Mouse (Mus musculus) ovary, postnatal 36 days (tissue): ENCODE measurements at regions not wholly inside any gene's neighbourhood (a gene's known extent, or its start where the extent isn't known, plus 50 kb on each side); places are given as distances from the start of the nearest gene placed in this dataset.

ENCODE experiments used
- DNase-seq: peaks from one replicate; pipeline ENCODE4 v3.0.0; 2022; ENCODE audit warnings: low spot score, mixed read lengths

DNA sequence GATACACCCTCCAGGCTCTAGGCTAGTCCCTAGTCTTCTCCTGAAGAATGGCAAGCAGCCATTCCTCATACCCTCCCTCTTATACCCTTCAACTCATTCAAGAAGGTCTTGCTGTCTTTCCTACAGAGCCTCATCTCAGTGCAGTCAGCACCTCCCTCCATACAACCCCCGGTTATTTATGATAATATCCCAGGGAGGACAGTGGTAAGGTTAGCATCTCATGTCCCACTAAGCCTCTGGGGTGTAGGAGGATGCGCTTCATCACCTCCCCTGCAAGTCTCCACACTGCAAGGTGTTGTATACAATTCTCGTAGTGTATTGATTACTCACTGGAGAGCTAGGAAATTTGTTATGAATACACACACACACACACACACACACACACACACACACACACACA, 80.2 kb upstream of the Shisa6 start:
- no peak for DNase-seq

DNA sequence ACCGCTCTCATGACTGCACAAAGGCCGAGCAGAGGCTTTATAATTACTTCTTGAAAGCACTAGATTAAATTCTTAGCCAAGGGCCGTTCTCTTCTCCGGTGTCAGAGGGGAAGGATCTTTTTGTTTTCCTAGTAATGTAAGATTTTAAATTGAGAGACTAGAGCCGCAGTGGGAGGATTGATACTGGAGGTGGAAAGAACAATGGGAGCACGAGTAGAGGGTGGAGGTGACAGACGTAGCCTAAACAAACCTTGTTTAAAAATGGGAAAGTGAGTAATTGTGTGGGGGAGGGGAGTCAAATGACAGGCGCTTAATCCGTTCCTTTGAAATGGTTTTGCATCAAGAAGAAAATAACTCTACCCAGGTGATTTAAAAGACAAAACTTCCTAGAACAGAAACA, 80.9 kb upstream of the Shisa6 start:
- no peak for DNase-seq

DNA sequence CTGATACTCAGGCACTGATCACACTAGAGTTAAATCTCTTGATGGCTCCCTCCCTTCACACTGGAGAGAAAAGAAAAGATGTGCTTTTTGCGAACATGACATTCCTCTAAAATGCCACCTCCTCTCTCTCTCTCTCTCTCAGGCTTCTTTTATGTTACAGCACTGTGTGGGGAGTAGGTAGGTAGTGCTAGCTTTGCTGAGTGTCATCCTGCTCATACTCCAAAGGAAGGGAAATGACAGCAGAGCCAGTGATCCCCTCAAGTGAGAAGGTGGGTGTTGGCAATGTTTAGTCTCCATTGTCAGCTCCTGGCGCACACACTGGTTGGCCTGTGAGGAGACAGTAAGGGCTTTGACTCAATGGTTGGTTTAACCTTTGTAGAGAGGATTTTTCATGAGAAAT, 84.0 kb upstream of the Shisa6 start:
- DNase-seq = no peak

DNA sequence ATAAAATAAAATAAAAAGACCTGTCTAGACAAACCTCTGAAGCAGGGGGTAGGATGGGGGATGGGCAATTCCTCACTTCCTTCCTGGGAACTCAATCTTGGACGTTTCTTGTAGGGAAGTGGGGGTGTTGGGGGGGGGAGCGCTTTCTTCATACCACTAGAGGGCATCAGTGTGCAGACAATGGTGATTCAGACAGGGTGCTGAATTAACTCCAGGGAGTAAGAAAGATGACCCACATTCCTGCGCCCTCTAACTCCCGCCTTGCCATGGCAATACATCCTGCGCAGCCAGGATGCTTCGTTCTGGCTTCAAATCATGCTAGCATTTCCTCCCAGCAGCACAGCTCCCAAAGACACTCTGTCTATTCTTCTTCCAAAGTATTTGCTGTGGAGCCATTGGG, 87.4 kb upstream of the Shisa6 start:
- DNase-seq = peak; percentile 10

DNA sequence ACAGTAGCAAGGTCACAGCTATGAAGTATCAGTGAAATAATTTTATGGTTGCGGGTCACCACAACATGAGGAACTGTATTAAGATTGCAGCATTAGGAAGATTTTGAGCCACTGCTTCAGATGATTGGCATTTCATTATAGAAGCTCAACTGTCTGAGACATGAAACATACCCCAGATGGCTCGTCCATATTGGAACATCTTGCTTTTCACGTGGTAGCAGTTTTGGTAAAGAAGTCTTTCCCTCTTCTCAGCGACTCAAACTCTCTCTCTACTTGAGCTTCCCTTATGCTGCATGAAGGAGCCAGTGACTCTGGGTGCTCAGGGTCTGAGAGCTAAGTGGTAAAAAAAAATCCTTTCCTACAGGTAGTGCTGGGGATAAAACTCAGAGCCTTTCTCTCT, 99.7 kb upstream of the Shisa6 start:
- no peak for DNase-seq

DNA sequence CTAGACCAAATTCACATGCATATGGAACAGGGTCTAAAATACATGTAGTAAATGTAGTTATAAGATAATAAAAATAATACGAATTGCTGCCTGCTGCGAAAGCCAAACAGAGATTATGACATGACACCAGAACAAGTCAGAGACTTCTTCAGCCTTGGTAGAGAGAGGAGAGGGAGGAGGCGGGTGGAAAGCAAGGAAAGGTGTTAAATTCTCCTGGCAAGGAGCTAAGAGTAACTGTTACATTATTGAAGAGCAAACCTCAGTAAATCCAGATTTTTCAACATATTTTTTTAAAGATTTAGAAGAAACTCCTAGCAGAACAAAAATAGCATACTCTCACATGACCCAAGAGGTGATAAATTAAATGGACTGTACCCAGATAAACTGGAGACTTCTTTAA, 131.0 kb upstream of the Shisa6 start:
- DNase-seq = no peak

DNA sequence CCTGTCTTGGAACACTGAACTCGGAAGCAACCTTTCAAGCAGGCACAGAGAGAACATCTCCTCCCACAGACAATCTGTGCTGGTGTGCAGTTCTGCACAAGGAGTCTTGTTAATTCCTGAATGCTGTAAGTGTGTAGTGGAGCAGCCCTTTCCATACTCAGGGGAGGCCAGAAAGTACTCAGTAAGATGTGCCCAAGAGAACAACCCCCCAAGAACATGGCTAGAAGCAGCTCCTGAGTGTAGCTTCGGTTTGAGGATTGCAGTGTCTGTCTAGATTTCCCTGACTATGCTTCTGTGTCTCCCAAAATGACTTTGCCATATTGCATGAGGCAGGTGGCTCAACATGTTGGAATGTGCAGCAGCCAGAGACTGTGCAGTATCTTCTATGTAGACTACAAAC, 148.8 kb upstream of the Shisa6 start:
- DNase-seq = no peak

DNA sequence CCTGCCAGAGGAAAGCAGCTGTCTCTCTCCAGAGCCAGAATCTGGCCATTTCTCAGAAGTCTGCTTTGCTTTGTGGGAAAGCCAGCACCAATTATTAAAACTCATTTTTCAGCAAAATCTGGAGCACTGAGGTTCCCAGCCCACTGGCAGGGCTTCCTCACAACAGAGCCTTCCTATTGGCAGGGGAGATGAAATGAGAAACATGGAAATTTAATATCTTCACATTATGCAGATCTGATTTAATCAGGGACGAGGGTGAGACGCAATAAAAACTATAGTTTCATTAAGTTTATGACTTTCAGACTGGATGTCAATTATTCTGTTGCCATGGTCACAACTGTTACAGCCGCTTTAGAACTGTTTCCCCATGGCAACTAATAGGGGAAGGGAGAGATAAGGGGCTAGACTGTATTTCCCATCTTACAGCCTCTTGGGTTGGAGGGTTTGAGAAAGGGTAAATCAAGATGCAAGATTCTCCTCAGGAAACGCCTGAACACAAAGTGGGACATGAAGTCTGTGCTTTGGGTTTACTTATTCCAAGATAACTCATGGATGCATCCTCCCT, 154.4 kb upstream of the Shisa6 start:
- DNase-seq = no peak

DNA sequence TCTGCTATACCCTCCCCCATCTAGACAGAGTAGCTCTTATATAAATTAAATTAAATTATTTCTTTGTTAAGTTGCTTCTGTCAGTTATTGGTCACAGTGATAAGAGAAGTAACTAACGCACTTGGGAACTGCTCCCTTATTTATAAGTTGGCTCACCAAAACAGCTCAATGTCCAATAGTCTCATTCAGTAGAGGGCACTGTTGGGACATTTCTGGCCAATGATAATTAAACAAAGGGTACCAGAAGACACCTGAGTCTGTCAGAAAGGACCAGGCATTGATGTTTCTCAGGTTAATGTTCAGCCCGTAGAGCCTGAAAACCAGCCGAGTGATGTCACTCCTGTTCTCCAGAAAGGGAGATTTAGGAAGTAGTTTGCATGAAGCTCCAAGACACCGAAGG, 156.1 kb upstream of the Shisa6 start:
- DNase-seq = no peak

DNA sequence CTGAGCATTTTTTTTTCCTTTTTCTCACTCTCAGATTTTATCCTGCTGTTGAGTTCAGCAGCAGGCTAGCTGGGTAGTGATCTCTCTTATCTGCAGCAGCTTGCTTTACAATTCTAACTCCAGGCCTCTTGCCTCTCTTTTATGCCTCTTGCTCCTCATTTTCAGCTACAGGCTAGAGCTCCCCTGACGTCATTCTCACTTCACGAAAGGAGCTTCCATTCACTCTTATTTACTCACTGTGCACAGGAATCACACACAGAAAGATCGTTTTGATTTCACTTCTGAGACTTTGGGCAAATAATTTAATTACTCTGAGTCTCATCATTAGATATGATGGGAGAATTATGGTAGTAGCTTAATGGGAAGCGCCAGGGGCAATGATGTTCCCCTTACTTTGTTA, 158.4 kb upstream of the Shisa6 start:
- no peak for DNase-seq

DNA sequence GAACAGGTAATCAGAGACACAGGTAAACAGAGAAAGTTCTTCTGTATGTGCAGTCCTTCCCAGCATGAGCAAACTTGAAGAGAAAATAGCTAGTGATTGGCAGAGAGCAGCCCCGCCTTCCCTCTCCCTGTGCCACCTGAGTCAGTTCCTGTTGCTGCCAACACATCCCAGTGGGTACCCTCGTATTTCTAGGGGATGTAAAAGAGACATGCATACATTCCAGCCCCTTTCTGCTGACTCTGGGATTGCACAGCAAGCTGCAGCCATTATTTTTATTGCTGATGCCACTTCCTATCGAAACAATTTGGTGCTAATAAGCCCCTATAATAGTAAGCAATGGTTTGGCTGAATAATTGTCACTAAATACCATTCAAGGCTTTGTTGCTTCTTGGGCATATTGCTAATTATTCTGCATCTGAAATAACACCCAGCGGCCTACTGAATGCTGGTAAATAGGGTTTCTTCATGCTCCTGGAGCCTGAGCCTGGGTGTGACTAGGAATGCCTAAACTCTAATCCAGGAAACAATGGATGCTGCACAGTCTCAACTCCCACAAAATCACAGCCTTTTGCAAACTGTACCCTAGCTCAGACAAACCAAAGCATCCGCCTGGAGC, 169.0 kb upstream of the Shisa6 start:
- no peak for DNase-seq

DNA sequence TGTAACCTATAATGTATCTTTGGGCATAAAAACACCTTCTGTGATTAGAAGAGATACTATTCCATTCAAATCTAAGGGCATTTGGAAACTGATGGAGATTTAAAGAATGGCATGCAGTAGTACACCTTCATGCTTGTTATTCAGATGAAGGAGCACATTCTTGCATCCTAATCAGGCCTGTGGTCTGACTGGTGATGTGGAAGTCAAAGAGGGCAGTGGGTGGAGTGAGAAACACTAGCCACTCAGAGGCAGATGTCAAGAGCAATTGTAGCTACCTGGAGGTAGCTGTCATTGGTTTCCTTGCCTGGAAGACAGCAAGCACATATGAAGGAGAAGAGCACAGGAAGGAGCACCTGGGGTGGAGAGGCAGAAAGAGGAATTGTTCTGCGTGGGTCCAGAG, 171.0 kb upstream of the Shisa6 start:
- DNase-seq = no peak

DNA sequence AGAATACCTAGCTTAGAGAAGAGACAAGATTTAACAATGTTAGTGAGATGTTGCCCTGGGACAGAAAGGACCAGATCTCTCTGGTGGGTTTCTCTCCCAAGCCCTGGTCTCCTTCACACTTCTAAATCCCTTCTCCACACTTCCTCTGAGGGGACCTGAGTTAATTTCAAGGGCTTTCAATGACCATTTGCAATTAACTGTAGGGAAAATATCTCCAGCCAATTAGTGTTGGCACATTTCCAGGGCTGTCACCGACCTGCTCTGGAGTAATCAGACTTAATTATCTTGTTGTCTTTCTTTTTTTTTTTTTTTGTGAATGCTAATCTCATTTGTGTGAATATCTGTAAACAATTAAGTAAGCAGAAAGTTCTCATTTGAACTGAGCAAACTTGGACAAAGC, 166.3 kb upstream of the Pirt start:
- DNase-seq = no peak

DNA sequence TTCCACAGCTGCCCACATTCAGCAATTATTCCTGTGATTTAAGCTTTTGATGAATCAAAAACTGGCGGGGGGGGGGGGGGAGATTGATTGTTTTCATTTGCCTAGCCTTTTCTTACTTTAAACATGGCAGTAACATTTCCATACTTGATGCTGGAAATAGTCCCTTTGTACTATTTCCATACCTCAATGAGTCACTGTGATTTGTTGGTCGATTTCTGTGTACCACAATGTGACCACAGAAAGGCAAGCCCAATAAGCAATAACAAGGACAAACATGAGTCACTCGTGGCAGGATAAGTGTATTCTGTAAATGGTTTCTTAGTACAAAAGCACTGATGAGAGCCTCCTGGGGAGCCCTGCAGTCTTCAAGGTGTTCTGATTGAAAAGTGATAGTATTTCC, 121.8 kb upstream of the Pirt start:
- DNase-seq = no peak

DNA sequence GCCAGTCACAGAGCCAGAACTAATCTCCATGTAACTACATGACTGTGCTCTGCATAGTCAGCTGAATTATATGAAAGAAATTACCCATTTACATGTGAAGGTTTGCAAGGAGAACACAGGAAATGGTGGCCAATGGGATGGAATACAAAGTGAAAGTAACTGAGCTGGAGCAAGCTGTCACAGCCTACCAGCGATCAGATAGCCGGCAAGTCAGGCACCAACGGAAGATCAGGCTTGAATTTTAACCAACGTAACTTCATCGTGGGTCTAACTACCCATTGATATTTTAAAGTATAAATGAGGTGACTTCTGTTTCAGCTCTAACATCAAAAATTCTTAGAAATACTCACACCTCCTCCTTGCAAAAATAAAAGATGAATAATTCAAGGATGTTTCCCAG, 104.9 kb upstream of the Pirt start:
- DNase-seq = no peak

DNA sequence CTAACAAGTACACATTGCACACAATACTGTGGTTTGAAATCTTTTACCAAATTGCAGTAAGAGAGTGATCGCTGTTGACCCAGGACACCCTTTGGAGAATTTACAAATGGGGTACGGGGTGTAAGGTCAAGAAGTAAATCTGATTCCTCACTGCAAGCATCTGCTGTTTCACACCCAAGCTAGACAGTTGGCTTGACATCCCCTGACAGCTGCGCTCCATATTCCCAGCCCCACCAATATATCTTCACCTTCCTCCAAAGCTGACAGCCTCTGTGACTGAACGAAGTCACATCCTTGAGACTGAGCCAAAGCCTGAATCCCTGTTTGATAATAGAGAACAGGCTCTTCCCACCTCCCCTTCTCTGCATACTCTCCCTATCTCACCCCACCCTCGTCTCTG, 98.5 kb upstream of the Pirt start:
- DNase-seq = no peak

DNA sequence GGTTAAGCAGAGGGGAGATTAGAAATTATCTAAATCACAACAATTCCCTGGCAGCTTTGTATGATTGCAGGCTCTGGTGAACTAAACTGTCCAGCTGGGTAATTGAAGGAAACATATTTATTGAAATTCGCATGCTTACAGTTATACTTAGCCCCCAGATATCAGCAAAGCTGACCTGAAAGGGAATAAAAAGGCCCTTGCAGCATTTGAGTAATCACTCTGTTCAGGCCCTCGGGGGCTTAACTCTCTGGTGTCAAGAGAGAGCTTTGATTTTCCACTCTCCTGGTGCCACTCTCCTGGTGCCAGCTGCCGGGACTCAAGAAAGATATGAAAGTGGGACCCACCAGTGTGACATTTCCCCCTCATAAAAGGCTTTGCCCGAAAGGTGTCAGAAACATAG, 98.0 kb upstream of the Pirt start:
- DNase-seq = no peak

DNA sequence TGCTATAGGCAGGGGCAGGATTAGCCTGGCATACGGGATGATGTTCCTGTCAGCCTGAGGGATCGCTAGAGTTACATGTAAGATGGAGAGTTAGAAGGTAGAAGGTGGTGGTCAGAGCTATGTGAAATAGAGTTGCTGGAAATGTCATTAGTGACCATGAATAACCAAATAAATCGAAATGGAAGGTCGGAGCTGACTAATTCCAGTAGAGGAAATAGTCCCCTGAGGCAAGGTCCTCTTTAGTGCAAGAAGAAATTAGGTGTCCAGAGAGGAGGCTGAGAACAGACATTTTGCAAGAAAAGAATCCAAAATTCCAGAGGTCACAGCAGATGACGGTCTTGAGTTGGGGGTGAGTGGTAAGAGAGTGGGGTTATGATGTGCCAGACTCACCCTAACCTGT, 75.9 kb upstream of the Pirt start:
- no peak for DNase-seq

DNA sequence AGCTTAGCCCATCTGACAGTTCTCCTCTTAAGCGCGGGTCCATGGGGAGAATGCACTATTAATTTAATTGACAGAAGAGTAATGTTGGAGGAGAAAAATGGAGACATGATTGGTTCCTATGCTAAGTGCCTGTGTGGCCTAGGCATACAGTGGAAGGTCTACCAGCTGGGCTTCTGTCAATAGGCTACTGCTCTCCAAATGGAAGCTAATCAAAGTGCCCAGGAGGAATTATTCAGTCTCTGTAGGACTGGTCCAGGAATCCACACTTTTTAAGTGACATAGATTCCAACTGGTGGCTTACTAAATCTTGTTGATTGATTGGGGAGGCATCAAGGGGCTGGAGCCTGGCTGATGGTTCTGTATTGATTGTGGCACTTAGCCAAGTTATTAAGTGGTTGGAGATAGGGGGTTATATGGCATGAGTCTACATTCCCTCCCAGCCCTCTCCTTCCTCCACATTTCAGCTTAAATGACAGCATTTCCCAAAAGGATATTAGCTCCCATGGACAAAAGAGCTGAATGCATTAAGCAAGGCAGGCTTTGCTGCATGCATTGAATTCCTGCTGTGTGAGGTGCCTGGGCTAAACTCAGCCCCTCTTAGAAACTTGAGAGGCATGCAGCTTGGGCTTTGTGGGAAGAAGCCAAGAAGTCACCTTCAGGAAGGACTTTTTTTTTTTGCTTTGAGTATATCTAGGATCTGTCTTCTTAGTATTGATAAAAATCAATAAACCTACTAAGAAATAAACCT, 75.0 kb upstream of the Pirt start:
- DNase-seq = no peak

DNA sequence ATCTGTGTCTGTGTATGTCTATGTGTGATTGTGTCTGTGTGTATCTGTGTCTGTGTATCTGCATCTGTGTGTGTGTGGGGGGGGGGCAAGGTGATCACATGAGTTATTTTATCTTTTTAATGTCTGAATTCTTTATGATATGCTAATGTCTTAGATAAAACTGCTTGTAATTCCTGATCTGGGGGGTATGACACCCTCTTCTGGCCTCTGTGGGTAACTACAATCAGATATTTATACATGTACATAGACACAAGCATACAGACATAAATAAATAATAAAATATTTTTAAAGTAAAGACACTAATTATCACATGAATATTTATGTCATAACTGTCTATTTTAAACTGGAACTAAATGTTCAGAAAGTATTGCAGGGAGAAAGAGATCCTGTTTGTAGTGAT, 66.5 kb upstream of the Pirt start:
- no peak for DNase-seq

DNA sequence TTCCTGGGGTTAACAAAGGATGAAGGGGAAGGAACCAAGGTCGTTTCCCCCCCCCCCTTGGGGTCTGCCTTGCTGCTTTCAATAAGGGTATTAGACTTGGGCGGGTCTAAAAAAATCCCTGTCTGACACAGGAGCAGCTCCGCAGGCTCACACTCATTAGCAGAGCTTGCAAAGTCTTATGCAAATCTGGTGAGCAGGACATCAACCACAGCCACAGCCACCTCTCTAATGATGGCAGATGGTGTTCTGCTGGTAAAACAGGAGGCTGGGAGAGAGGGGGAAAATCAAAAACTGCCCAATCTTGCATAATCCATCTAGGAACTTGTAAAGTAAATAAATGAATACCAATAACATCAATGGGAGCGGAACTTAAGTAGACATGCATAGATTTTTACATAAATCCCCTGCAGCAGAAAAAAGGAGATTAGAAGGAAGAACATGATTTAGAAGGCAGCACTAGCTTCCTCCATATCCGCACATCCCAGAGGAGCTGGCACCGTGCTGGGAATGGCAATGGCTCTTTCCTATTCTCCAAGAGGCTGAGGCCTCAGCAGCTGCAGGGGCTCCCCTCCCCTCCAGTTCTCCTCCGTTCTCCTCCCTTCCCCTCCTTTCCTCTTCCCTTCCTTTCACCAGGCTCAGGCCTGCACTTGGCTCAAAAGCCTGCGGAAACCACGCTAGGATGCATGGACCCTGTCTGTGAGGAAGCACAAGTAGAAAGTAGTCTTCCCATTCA, 65.6 kb upstream of the Pirt start:
- no peak for DNase-seq
